Mouse (Mus musculus) heart, adult 2 months (tissue): ENCODE measurements around the gene Hmox2.

Experiments
- CTCF ChIP-seq: fragments of 200-600 bp; IDR thresholded peaks from 2 replicates; pipeline ENCODE4 v1.8.1; 2022; ENCODE audit warnings: antibody characterized with exemption, mild to moderate bottlenecking, moderate library complexity
- EP300 ChIP-seq: fragments of 200-500 bp; IDR thresholded peaks from 2 replicates; pipeline ENCODE4 v1.6.1; 2011; ENCODE audit warnings: low read depth, low read length, control low read depth; ENCODE audit not compliant: insufficient read depth
- POLR2A ChIP-seq: fragments of 200-500 bp; IDR thresholded peaks from 2 replicates; pipeline ENCODE4 v1.6.1; 2011; ENCODE audit warnings: mild to moderate bottlenecking, low read depth, low read length, control low read depth; ENCODE audit not compliant: insufficient read depth

GRCm38 (mm10) chr16:4782515-4782914 lies 56.4 kb downstream of the Hmox2 start:
- TF ChIP-seq CTCF, result no peak
- TF ChIP-seq POLR2A, result no peak
- no peak for TF ChIP-seq EP300
